Mouse (Mus musculus) right cerebral cortex, postnatal 36 days (tissue): ENCODE results near the gene Enho.
A peak's percentile ranks its signal among the peaks of the same experiment; 100 is the strongest.

Experiments
- DNase-seq, 2 experiments: peaks; one replicate each; pipeline ENCODE4 v3.0.0; 2022; ENCODE audit warnings: low spot score in 2 of 2, mixed read lengths in 1 of 2

Gene Enho

GRCm38 (mm10) chr4:41631390-41631789 is 8.7 kb downstream of the Enho start:
- DNase-seq: peak; percentile 37 to 53

GRCm38 (mm10) chr4:41630196-41630595 is 9.9 kb downstream of the Enho start:
- no peak for DNase-seq

GRCm38 (mm10) chr4:41628202-41628927 is 11.8 kb downstream of the Enho start:
- no peak for DNase-seq

- no peak for DNase-seq
Observed at GRCm38 (mm10) chr4:41622071-41622470, 18.1 kb downstream of the Enho start.

GRCm38 (mm10) chr4:41618916-41619746 is 21.0 kb downstream of the Enho start:
- no peak for DNase-seq

GRCm38 (mm10) chr4:41615661-41616599 is 24.2 kb downstream of the Enho start:
- peak; percentile 74 to 81 for DNase-seq

- DNase-seq: peak; percentile 72 to 73
Observed at GRCm38 (mm10) chr4:41614156-41614555, 26.0 kb downstream of the Enho start.

DNA sequence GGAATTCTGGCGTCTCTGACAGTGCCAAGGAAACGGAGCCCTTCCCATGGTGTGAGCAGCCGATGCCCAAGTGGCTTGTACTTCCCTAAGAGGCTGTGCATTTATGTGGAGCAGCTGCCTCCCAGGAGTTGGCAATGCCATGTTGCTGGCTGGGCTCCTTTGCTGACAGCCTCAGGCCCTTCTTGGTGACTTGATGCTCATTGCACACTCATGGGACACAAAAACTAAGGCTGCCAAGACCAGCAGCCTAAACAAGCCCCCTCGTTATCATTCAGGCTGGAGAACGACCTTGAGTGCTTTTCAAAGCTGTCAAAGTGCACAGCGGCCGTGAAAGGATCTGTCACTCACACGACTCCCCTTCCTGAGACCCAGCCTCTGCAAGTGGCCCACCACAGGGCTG is 28.0 kb downstream of the Enho start:
- DNase-seq: no peak

DNA sequence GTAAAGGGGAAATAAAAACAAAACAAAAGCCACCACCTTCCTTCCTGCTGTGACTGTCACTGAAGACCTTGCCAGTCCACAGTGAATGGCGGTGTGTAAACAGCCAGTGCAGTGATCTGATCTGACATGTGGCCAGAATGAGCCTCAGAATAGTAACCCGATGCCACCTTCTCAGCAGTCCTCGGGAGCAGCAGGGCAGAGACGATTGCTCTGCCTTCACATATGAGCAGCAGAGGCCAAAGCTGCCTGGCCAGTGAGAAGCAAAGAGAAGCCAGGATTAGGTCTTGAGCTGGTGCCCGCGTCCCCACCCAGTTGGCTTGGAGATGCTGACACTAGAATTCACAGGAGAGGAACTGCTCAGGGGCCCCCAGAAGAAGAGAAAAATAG is 29.5 kb downstream of the Enho start:
- DNase-seq: no peak

- no peak for DNase-seq
Observed at GRCm38 (mm10) chr4:41609681-41610593, 30.2 kb downstream of the Enho start.

DNA sequence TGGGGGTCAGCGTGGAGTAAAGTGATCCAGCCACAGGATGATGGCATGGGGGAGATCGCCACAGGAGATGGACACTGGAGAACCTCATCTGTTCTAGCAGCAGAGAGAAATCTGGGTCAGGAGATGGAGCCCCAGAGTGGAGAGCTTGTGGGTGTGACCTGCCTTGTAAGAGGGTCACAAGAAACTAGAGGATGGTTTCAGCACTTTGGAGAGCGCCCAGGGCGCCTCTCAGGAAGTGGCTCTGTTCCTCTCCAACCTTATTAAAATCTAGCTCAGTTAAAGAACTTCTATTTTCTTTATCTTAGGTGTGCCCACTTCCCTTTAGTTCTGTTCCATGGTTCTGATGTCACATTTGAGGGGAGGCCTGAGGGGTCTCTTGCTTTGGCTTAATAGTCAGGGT is 33.3 kb downstream of the Enho start:
- no peak for DNase-seq

DNA sequence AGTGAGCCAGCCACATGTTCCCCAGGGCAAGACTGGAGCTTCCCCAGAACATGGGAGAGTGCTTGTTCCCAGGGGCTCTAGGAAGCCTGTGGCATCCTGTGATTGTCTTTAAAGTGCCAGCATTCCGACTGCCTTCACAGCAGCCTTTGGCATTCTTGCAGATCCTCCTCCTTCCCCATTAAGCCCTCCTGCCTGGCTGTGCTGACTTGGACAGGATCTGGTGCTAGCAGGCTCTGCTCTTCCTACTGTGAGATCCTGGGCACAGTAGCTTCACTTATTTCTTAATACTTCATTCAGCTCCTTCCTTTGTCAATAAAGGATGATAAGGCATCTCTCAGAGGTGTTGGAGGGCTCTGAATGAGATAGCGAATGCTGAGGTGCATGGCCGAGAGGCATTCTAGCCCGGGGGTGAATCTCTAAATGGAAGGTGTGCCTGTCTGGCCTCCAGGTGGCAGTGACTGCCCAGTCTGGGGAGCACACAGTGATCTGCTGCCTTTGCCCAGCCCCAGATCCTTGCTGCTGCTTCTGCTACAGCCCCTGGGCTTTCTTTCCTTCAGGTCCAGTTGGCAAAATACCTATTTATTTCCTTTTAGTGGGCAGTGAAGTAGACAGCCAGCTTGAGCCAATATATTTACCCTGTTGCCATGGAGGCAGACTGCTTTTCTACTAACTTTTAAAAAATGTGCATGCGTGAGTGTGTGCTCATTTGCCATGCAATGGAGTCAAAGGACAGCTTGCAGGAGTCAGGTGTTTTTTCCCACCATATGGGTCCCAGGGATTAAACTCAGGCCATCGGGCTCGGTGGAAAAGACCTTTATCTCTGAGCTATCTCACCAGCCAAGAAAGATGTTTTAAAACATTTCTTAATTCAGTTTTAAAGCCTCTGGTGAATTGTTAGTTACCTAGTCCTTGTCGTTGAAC is 35.4 kb downstream of the Enho start:
- DNase-seq: no peak

GRCm38 (mm10) chr4:41602818-41603217 is 37.3 kb downstream of the Enho start:
- DNase-seq: no peak
